Mouse (Mus musculus) layer of hippocampus, adult 9-11 months (tissue): ENCODE results near the gene Ackr3.

Experiments
- DNase-seq: peaks from one replicate; pipeline ENCODE4 v3.0.0; 2022

Ackr3 gene

DNA sequence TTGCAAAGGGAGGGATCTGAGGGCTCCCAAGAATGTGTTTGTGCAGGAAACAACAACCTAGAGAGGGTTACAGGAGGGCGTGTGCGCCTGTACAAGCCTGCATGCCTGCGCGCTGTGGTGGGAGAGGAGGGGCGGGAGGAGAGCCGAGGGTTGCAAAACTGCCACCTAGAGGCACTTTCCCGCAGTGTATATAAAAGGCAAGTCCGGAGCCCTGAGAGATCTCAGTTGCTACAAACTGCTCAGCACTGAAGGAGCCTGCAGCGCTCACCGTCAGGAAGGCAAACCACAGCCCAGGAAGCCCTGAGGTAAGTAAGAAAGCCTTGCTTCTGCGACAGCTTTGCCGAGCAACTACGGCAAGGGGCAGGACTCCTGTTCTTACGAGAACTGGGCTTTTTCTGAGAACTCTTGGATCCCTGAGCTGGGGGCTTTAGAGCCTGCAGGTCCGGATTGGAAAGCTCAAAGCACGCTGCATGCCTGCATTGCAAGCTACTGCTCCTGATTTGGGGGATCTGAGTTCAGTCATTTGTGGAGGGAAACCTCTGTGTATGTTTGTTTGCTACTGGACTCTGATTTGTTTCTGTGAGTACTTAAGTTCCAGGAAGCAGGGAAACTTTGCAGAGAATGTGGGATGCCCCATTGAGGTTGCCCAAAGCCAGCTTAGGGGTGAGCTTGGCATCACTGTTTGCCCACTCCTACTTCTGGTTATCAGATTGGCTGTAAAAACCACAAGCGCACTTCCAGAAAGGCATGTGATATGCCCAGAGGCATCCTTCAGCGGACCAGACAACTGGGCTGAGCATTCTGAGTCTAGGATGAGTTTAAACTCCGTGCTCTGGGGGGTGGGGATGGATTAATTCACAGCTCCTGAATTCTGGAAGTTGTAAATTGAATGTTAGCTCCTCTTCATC, at the start of gene Ackr3:
TSS of gene Ackr3 (plus strand) at position 198 of the 908 bp plus-strand sequence.
- peak; percentile 65 for DNase-seq

DNA sequence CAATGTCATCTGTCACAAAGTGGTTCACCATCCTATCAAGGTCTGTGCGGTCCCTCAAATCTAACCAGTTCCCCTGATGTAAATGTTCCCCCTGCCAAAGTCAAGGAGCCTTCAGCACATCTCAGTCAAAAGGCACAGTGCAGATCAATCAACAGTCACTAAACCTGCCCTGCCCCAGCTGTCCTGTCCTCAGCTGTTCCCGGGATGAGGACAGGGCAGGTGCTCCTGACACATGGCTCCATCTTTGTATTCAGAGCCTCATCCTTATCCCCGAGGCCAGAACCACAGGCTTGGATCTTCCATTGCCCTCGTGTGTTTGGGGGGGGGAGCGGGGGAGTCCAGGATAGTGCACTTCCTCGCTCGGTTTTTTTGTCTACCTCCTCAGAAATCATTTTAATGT, 47.2 kb upstream of the Ackr3 start:
- no peak for DNase-seq

DNA sequence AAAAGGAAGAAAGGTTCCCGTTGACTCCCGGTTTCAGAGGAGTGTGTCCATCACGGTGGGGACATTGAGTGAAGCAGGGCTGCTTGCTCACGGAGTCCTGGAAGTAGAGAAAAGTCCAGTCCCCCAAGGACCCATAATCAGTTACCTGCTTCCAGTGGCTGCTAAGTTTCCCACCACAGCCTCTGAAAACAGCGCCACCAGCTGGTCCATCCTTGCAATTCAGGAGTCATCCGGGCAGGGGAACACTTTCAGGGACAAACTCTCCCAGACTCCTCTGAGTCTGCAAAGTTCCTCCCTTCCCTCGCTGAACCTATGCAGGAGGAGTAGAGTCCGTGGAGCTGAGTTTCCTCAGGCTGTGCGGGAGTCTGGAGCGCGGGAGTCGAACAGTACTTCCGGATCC, 43.9 kb upstream of the Ackr3 start:
- no peak for DNase-seq

DNA sequence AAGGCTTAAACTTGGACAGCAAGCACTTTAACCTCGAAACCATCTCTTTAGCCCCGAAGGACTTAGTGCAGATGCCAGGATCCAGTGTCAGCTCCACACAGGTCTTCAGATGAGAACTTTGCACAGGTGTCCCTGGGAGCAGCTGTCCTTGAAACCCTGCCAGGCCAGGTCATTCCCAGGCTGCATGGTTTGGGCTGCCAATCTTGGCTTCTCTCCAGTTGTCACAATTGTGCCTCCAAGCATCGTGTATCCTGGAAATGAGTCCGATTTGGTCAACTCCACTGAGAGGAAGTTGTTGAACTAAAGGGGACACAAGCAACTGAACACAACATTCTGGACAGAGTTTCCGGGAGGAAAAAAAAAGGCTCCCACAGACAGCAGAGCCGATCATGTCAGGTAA, 42.2 kb upstream of the Ackr3 start:
- no peak for DNase-seq

GRCm38 (mm10) chr1:90162379-90162857, 41.4 kb upstream of the Ackr3 start:
- DNase-seq: no peak

DNA sequence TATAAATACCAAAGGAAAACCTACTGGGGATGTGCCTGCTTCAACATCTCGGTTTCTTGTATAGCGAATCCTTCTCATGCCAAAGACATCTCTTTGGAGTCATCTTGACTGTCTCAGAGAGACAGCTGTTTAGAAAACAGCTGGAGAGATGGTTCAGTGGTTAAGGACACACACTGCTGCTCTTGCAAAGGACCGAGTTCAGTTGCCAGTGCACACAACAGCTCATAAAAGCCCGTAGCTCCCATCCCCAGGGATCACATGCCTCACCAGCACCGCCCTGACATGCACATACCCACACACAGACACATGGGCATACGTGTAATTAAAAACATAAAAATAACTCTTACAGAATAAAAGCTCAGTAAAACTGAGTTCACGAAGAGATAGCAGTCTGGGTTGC, 40.6 kb upstream of the Ackr3 start:
- no peak for DNase-seq

GRCm38 (mm10) chr1:90164319-90164718, 39.5 kb upstream of the Ackr3 start:
- no peak for DNase-seq

- no peak for DNase-seq
Observed at GRCm38 (mm10) chr1:90174338-90174737, 29.4 kb upstream of the Ackr3 start.

GRCm38 (mm10) chr1:90176223-90176622, 27.6 kb upstream of the Ackr3 start:
- no peak for DNase-seq

GRCm38 (mm10) chr1:90177565-90177964, 26.2 kb upstream of the Ackr3 start:
- no peak for DNase-seq

GRCm38 (mm10) chr1:90177978-90178377, 25.8 kb upstream of the Ackr3 start:
- no peak for DNase-seq

- no peak for DNase-seq
Observed at GRCm38 (mm10) chr1:90180479-90180878, 23.3 kb upstream of the Ackr3 start.

- DNase-seq: no peak
Observed at GRCm38 (mm10) chr1:90180966-90181699, 22.6 kb upstream of the Ackr3 start.

DNA sequence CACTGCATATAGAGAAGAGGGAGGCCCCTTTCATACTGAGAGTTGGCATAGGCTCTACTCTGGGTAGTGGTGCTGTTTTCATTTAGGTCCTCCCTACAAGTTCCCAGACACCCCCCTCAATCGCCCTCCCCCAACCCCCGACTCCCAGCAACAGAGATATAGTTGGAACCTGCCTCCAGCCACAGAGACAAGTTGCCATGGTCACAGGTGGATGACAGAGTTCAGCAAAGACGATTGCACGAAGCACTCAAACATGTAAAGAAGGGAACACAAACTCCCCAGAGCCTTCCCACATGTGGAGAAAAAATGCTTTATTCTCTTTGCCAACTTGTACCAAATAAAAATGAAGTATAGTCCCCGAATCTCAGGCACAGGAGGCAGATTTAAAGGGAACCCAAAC, 21.3 kb upstream of the Ackr3 start:
- no peak for DNase-seq

GRCm38 (mm10) chr1:90183602-90184001, 20.2 kb upstream of the Ackr3 start:
- DNase-seq: no peak

DNA sequence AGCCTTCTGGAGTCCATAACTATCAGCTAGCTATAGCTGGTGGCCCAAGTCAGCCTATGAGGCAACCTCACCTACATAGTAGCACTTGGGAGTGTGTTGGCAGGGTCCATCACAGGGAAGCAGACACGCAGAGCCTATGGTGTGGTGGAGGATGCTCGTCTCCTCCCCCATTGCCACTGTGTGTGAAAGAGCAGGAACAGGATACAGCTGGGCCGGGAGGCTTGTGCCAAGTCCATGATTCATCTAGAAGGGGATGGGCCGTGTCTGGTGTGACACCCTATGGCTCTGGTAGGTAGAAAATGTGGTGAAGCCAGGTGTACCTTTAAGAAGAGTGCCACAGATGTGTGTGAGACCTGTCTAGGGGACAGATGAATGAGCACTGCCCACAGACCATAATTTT, 17.6 kb upstream of the Ackr3 start:
- DNase-seq: no peak

GRCm38 (mm10) chr1:90186874-90187273, 16.9 kb upstream of the Ackr3 start:
- no peak for DNase-seq

DNA sequence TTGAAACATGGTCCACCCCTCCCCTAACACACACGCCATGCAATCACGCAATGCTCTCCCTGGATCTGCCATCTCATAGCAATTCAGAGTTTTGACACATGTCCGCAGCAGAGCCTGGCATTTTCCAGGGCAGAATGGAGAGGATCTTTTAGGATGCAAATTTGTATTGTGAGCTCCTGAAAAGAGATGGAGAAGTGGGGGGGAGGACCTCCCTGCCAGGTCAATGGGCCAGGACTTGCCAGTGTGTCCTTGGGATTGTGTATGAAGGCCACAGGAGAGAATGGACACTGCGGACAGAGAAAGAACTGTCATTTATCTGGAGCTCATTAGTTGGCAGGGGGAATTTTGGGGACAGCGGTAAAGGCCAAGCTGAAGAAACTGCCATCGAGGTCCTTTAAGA, 14.7 kb upstream of the Ackr3 start:
- DNase-seq: no peak

GRCm38 (mm10) chr1:90201246-90201645, 2.5 kb upstream of the Ackr3 start:
- no peak for DNase-seq

DNA sequence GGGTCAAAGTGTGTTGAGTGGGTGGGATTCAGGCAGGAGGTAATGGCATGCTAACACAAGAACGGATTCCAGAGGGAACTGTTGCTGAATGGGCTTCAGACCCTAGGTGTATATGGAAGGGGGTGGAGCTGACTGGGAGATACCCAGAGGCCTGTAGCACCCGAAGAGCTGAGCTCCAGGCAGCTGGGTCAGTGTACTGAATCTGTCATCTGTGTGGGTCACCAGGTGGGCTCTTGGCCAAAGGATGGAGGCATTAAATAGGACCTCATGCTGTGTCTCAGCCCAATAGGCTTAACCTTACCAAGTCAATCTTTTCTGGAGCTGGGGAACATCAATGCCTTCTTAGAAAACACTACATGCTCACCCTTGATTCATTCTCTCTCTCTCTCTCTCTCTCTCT, 2.1 kb upstream of the Ackr3 start:
- no peak for DNase-seq

DNA sequence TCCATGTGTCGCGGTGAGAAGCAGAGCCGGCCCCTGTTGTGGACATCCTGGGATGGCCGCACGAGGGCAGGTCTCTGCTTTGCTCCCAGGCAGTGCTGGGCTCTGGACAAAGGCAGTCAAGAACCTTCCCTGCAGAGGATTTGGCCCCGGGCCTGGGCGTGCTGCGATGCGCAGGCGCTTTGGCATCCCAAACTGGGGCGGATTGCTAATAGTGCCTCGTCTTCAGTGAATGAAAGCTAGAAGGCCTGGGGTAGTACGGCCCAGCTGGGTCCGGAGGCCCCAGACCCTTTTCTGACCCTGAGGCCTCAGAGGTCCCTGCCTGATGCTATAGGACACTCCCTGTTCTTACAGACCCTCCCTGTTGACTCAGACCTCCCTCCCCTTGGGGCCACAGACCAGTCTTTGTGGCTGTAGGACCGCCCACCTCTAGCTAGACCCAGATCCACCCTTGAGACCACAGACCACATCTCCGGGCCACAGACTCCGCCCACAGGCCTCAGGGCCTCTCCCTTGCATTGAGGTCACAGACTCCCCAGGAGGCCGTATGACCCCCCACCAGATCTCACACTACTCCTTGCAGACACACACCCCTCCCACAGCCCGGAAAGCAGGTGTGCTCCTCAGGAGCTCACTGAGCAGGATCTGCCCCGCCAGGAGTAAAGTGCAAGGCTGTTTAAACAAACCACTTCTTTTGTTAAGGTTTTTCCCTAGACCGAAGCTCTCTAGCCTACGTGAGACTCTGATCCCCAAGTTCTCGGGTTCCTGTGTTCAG, 1.4 kb upstream of the Ackr3 start:
- peak; percentile 41 for DNase-seq

DNA sequence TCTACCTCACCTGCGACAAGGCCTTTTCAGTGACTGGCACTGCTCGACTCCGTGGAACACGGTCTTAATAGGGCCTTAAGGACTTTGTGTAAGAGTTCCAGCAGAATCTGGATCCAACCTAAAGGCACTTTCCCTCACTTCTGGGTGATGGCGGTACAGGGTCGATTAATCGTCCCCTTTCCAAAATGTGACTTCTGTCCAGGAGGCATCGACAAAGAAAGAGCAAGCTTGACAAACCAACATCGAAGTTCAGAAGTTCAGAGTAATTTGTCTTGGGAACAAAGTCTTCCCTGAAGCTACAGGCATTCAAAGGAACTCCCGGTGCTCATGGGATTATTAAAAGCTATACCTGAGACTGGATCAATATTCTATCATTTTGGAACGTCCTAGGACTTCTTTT, 439 bp upstream of the Ackr3 start:
- no peak for DNase-seq

GRCm38 (mm10) chr1:90204821-90205220, 1.0 kb downstream of the Ackr3 start:
- no peak for DNase-seq
